Mouse (Mus musculus): ENCODE data around the gene Rpl11.

DNA sequence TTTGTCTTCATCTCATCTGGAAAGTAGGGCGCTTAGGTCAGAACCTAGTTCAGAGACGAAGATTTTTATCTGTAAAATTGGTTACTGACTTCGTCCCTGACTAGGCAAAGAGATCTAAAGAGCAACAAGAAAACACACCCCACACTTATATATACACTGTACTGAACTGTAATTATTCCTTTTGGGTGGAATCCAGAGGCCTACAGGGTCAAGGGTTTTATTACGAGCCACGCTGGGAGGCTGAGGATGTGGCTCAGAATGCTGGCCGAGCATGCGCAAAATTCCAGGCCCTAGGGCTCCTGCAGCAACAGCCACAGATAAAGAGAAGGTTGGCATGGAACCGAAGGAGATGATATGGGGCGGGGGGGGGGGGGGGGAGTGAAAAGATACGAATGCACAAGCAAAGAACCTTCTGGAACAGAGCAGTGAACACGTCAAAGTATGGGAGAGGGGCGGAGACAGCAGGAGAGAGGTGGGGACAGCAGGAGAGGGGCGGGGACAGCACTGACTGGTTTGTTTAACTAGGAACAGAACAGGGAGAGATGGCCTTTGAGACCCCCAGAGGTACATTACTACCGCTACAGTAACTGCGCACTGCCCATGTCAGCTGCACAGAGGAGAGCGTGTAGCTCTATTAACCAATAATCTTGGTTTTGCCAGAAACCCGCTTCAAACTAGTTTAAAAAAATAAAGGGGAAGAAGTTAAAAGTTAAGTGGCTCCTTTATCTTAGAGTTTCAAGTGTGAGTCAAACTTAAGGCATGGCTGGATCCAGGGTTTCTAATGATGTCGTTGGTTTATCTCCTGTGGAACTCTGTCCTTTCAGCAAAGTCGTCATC lies 30.3 kb upstream of the Rpl11 start:
- TF ChIP-seq CTCF (IDR thresholded peaks at IDR 0.05; ENCODE audit: extremely low read depth, insufficient read length, insufficient replicate concordance, low read depth, low read length) (no peak), POLR2A (IDR thresholded peaks at IDR 0.05; ENCODE audit: low read depth, low read length) (no peak)
